Mouse (Mus musculus): ENCODE data around the gene Phf1.

- no peak for TF ChIP-seq CTCF (conservative IDR thresholded peaks at IDR 0.05; ENCODE audit: low read length)
- TF ChIP-seq POU5F1 (IDR thresholded peaks at IDR 0.05; ENCODE audit: borderline replicate concordance, low read length), result no peak
- no peak for TF ChIP-seq NANOG (IDR thresholded peaks at IDR 0.05; ENCODE audit: borderline replicate concordance, low read length)
These were observed 46.6 kb downstream of the Phf1 start for GRCm38 (mm10) chr17:26979426-26979825.

All from E14TG2a.4 (cell line).